Mouse (Mus musculus) liver, embryonic 14.5 days (tissue): ENCODE measurements around the gene Rreb1. TPM values are rescaled to one million over a fixed set of nuclear protein-coding genes. Genes with fewer than 3 reads are reported as not detected.

Experiments used
- ATAC-seq: fragments of 200-750 bp; cut with Nextera tagmentation; 2 replicates; pipeline ENCODE4 v1.8.0; 2017; ENCODE audit warnings: moderate number of reproducible peaks, mild to moderate bottlenecking, moderate library complexity; ENCODE audit not compliant: insufficient read depth
- DNase-seq, 3 experiments: peaks; one replicate each; pipeline ENCODE4 v3.0.0-alpha.2; 2012 to 2013; ENCODE audit warnings: low read depth in 3 of 3, low spot score in 3 of 3
- H3K27ac ChIP-seq: fragments of 300-500 bp; sonication (generic); 2 replicates; pipeline ENCODE4 v1.5.1; 2014; ENCODE audit warnings: moderate library complexity, mild to moderate bottlenecking, control low read depth, inconsistent platforms
- H3K27me3 ChIP-seq: fragments of 300-500 bp; sonication (generic); 2 replicates; pipeline ENCODE4 v1.6.1; 2014; ENCODE audit warnings: mild to moderate bottlenecking, low read length, moderate library complexity; ENCODE audit not compliant: control insufficient read depth, insufficient read depth
- H3K36me3 ChIP-seq: fragments of 300-500 bp; sonication (generic); replicated peaks from 2 replicates; pipeline ENCODE4 v1.6.1; 2014; ENCODE audit warnings: low read depth; ENCODE audit not compliant: control insufficient read depth, insufficient read depth
- H3K4me1 ChIP-seq, 2 experiments: fragments of 200-500 bp in 1 of 2; fragments of 300-500 bp in 1 of 2; sonication (generic) in 1 of 2; replicated peaks; 2 replicates each; pipeline ENCODE4 v1.6.1; 2012 to 2014; ENCODE audit warnings: antibody characterized with exemption in 1 of 2, inconsistent platforms in 1 of 2, low read length in 1 of 2; ENCODE audit not compliant: control insufficient read depth in 2 of 2, insufficient read depth in 2 of 2
- H3K4me2 ChIP-seq: fragments of 300-500 bp; sonication (generic); 2 replicates; pipeline ENCODE4 v1.6.1; 2014; ENCODE audit warnings: low read depth, mild to moderate bottlenecking, control low read depth, moderate library complexity
- H3K4me3 ChIP-seq, 2 experiments: fragments of 200-500 bp in 1 of 2; fragments of 300-500 bp in 1 of 2; sonication (generic) in 1 of 2; 2 replicates each; pipeline ENCODE4 v1.5.1; 2012 to 2014; ENCODE audit warnings: low read depth in 2 of 2, low read length in 2 of 2, mild to moderate bottlenecking in 2 of 2, control low read depth in 1 of 2, inconsistent platforms in 1 of 2, moderate library complexity in 1 of 2; ENCODE audit not compliant: insufficient read depth in 1 of 2
- H3K9ac ChIP-seq: fragments of 300-500 bp; sonication (generic); replicated peaks from 2 replicates; pipeline ENCODE4 v1.6.1; 2014; ENCODE audit warnings: mild to moderate bottlenecking, control low read depth, moderate library complexity
- H3K9me3 ChIP-seq: fragments of 300-500 bp; sonication (generic); 2 replicates; pipeline ENCODE4 v1.6.1; 2016; ENCODE audit warnings: low read length, mixed read lengths; ENCODE audit not compliant: control insufficient read depth
- CTCF ChIP-seq: IDR thresholded peaks from 2 replicates; pipeline ENCODE4 v1.5.1; 2016; ENCODE audit warnings: antibody characterized with exemption, low read depth, control low read depth
- EP300 ChIP-seq: IDR thresholded peaks from 2 replicates; pipeline ENCODE4 v1.6.1; 2016; ENCODE audit warnings: antibody characterized with exemption, low read depth
- WGBS: fragments of 180-500 bp; shearing (Covaris S2); extraction: QIAGEN DNeasy Blood & Tissue Kit; methylation state at CpG from one replicate; pipeline ENCODE4 v1.1.7; 2014; ENCODE audit not compliant: insufficient replicate concordance; 5-methylcytosine and 5-hydroxymethylcytosine counted together
- polyA plus RNA-seq, 2 experiments: library from polyadenylated mRNA; depleted of rRNA in 1 of 2; stranded (reverse) in 1 of 2; unstranded in 1 of 2; fragments of >200 nt; fragmentation: Nextera tagmentation in 1 of 2; extraction: Ambion mirVana in 1 of 2; gene quantifications; 2 replicates each; pipeline versions ENCODE4 v1.2.1 to v1.2.3; 2012 to 2014

Gene Rreb1
- polyA plus RNA-seq, 2 experiments, result 5.4 TPM

DNA sequence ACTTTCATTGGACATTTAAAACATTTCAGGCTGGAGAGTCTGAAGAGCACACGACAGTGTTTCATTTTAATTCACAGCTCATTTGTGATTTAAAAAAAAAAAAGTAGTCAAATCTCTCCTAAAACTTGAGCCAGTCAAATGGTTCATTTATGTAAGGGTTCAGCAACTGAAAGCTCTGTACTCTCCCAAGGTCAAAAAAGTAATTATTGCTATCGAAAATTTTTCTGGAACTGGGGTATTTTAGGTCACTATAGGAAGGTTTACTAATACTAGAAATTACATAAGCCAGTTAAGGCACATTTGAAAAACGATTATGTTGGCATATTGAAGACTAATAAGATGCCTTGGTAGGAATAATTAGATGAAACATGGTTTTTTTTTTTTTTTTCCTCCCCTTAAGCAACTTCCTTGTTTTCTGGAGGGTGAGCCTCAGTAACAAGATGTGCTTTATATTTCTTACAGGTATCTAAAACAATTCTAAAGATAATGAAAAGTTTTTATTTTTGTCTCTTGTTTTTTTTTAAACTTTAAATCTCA lies 77.1 kb downstream of the Rreb1 start:
- Histone ChIP-seq H3K4me1 (peaks cover 46 to 54% of the 10 kb centered on the region in 2 experiments), H3K27me3 (no peaks in the 10 kb centered on the region), H3K9ac (peak overlapping the region; percentile 80), H3K36me3 (no peaks in the 10 kb centered on the region), H3K9me3 (no peaks in the 10 kb centered on the region), H3K27ac (peak overlapping the region; percentile 74), H3K4me2 (peak overlapping the region; percentile 96), H3K4me3 (peak overlapping the region in 1 of 2 experiments; percentile 61; a peak in 2 of 4 replicates)
- TF ChIP-seq CTCF, result no peak
- no peak; the same call in 1 of the 2 replicates for TF ChIP-seq EP300
- 15% methylated on average over 3 of the region's 3 CpGs for WGBS
- DNase-seq (no peak), ATAC-seq (no peak)

- no peaks in the 10 kb centered on the region for H3K27me3 ChIP-seq
- ATAC-seq (no peak), DNase-seq (no peak)
- H3K27ac ChIP-seq, result no peak overlapping the region
- no peaks in the 10 kb centered on the region for H3K36me3 ChIP-seq
- peaks cover 49 to 57% of the 10 kb centered on the region in 2 experiments for H3K4me1 ChIP-seq
- TF ChIP-seq CTCF (no peak), EP300 (no peak)
- H3K9me3 ChIP-seq, result no peaks in the 10 kb centered on the region
- no peak overlapping the region for H3K4me3 ChIP-seq
- no peak overlapping the region; the same call in 1 of the 2 replicates for H3K4me2 ChIP-seq
- no peak overlapping the region for H3K9ac ChIP-seq
Measured at GRCm38 (mm10) chr13:37855765-37856164, 77.6 kb downstream of the Rreb1 start.

DNA sequence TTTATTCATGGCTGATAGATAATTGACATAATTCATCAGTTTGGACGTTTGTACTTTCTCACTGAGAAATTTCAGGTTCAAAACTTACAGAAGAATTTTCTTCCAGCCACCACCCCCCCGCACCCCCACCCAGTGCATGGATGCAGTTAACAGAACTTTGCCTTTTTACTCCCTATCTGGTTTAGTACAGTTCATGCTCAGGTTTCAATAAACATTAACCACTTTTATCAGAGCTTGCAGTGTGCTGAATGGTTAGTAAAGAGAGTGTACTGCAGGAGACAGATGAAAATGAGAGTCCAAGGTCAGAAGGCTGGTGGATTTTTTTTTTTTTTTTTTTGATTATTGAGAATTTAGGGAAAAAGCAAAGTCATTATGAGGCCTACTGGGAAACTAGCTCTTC lies 78.3 kb downstream of the Rreb1 start:
- Histone ChIP-seq H3K27ac (peak overlapping the region; percentile 84), H3K27me3 (no peaks in the 10 kb centered on the region), H3K4me1 (peaks cover 57 to 63% of the 10 kb centered on the region in 2 experiments), H3K36me3 (no peaks in the 10 kb centered on the region; the same call in 1 of the 2 replicates), H3K9ac (peak overlapping the region; percentile 94), H3K4me3 (peak overlapping the region; percentile 27 to 69; a peak in 3 of 4 replicates), H3K9me3 (no peaks in the 10 kb centered on the region), H3K4me2 (peak overlapping the region; percentile 97)
- no peak for TF ChIP-seq CTCF
- peak; percentile 58; the same call in 1 of the 2 replicates for TF ChIP-seq EP300
- DNase-seq, result no peak
- ATAC-seq, result no peak
- 11% methylated on average over 2 of the region's 2 CpGs for WGBS

DNA sequence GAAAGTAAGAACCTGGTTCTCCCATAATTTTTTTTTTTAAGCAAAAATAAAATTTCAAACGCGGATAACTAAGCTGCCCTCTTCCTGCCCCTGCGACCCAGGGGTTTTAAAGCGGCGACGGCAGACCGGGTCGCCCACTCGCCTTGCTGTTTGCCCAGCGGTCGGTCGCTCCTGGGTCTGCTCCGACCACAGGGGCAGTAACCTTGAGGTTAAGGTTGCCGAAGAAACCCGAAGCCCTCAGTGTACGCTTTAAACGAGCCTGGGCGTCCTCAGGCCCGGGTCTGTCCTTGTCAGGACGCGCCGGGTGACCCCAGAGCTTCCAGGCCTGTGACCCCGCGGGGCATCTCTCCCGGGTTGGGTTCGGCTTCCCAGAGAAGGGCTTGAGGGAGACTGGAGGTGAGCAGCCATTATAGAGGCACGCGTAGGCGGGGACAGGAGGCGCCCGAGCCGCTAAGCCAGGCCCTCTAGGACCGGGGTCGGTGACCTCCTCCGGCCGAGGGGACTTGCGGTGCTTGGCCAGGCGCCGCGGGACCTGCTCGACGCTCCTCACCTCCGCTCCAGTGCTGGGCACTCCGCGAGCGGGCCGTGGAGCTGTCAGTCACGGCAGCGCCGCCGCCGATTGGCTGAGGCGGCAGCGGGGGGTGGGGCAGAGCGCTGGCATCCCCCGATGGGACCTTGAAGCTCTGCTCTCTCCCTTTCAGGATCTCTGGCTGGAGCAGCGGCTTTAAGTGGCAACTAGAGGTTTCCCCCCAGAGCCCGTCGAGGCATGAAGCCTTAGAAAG lies 79.3 kb downstream of the Rreb1 start:
- H3K4me2 ChIP-seq, result peak overlapping the region; percentile 97
- H3K36me3 ChIP-seq, result no peaks in the 10 kb centered on the region; the same call in 1 of the 2 replicates
- no peaks in the 10 kb centered on the region for H3K9me3 ChIP-seq
- under 1% methylated on average over 59 of the region's 59 CpGs for WGBS
- TF ChIP-seq CTCF (0 out of 2 replicates have a peak, but pooled peaks have one; percentile 2), EP300 (no peak)
- peak overlapping the region; percentile 94 for H3K9ac ChIP-seq
- ATAC-seq (peak; percentile 85), DNase-seq (peak; percentile 82 to 88 (median 85))
- peak overlapping the region; percentile 69 to 70 for H3K4me3 ChIP-seq
- peak overlapping the region; percentile 91 for H3K27ac ChIP-seq
- peaks cover 58 to 65% of the 10 kb centered on the region in 2 experiments for H3K4me1 ChIP-seq
- no peaks in the 10 kb centered on the region for H3K27me3 ChIP-seq

GRCm38 (mm10) chr13:37858066-37858501 lies 79.9 kb downstream of the Rreb1 start:
- WGBS, result 3% methylated on average over 19 of the region's 19 CpGs
- ATAC-seq (peak; percentile 47), DNase-seq (no peak)
- Histone ChIP-seq H3K27ac (peak overlapping the region; percentile 91), H3K36me3 (no peaks in the 10 kb centered on the region; the same call in 1 of the 2 replicates), H3K4me2 (peak overlapping the region; percentile 97), H3K4me1 (peaks cover 59 to 67% of the 10 kb centered on the region in 2 experiments), H3K27me3 (no peaks in the 10 kb centered on the region), H3K9me3 (no peaks in the 10 kb centered on the region), H3K9ac (peak overlapping the region; percentile 94), H3K4me3 (peak overlapping the region; percentile 55 to 69)
- TF ChIP-seq CTCF (no peak), EP300 (no peak)
